ENCODE assay signal across 1 mouse cellular context in the genomic region with DNA sequence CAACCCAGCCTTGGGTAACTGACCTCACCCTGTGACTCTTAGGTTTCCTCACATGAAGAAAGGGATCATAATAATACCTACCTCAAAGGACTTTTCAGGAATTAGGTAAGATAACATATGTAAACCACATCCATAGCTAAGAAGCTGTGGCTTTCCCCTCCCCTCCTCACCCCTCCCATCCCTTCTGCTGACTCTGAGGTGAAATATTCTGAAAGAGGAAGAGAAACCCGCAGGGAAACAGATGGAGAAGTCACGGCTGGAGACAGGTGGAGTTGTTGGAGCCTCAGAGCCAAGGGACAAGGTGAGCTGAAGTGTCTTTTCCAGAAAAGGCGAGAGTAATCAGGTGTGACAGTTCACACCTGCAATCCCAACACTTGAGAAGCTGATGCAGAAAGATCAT.
TF ChIP-seq lines count a peak whose summit lies in the region.

No protein-coding gene starts in this region.

TF ChIP-seq in CH12.LX, 34 proteins besides CTCF, POLR2A, EP300 and RAD21 (continued from another document):
- no peak for TF ChIP-seq KAT2A (IDR thresholded peaks at IDR 0.05; ENCODE audit: insufficient replicate concordance, low read length)
- TF ChIP-seq NELFE (IDR thresholded peaks at IDR 0.05; ENCODE audit: low read depth, low read length) = no peak
- TF ChIP-seq GABPA (IDR thresholded peaks at IDR 0.05; ENCODE audit: insufficient replicate concordance, low read depth, low read length) = no peak
- no peak for TF ChIP-seq PAX5 (IDR thresholded peaks at IDR 0.05; ENCODE audit: low read length)
- TF ChIP-seq UBTF (IDR thresholded peaks at IDR 0.05; ENCODE audit: low read depth, low read length) = no peak
- TF ChIP-seq MYC (IDR thresholded peaks at IDR 0.05; ENCODE audit: low read depth, low read length) = no peak
- peak; percentile 82 for TF ChIP-seq BHLHE40 (IDR thresholded peaks at IDR 0.05; ENCODE audit: low read depth, low read length)
- peak; percentile 97 for TF ChIP-seq MAZ (IDR thresholded peaks at IDR 0.05; ENCODE audit: low read depth, low read length)
- TF ChIP-seq MAFK (IDR thresholded peaks at IDR 0.05; ENCODE audit: insufficient replicate concordance, low read length) = no peak
- peak; percentile 96 for TF ChIP-seq IRF4 (IDR thresholded peaks at IDR 0.05; ENCODE audit: low read depth, low read length)
- TF ChIP-seq POLR2AphosphoS2 (IDR thresholded peaks at IDR 0.05; ENCODE audit: low read depth, low read length) = no peak
- TF ChIP-seq ELF1 (IDR thresholded peaks at IDR 0.05; ENCODE audit: low read depth, low read length) = no peak
